Mouse (Mus musculus) spleen, postnatal 0 days (tissue): Measurements from ENCODE around the gene Slc3a2. TPM values are rescaled to one million over a fixed set of nuclear protein-coding genes. Genes with fewer than 3 reads are reported as not detected.

Experiments used
- polyA plus RNA-seq: library from polyadenylated mRNA; unstranded; fragments of >200 nt; fragmentation: Nextera tagmentation; extraction: Ambion mirVana; gene quantifications from 2 replicates; pipeline ENCODE4 v1.2.1, GENCODE M21; 2015

The Slc3a2 gene
- polyA plus RNA-seq = 101 and 102 TPM in 2 replicates

DNA sequence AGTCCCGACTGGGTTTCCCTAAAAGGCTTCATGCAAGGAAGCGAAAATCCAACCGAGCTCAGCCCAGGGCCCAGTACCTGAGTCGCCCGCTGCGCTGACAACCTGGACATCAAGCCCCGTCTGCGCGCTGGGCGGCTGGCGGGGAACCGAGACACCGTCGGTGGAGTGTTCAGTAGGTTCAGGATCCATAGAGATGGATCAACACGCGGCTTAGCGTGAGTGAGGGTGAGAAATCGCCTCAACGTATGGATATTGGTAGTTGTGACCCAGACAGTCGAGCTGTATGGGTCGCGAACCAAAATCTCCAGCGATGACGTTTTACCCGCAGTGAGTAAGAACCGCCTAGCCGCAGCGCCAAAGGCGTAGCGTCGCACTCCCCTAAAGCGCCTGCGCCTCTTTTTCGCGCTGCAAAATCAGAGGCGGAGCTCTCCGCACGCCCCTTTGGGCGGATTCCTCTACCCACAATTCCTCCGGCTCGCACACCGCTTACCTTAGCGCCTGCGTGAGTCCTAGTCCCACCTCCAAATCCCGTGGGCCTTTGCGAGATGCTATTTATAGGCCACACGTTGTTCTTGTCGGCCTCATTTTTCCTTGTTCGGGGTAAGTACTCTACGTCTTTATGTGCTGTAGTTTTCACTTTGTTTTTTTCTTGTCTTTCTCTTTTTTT lies at the start of gene Slc3a2:
Gene Slc3a2 (minus strand): TSS at position 463 of the 667 bp plus-strand sequence.

DNA sequence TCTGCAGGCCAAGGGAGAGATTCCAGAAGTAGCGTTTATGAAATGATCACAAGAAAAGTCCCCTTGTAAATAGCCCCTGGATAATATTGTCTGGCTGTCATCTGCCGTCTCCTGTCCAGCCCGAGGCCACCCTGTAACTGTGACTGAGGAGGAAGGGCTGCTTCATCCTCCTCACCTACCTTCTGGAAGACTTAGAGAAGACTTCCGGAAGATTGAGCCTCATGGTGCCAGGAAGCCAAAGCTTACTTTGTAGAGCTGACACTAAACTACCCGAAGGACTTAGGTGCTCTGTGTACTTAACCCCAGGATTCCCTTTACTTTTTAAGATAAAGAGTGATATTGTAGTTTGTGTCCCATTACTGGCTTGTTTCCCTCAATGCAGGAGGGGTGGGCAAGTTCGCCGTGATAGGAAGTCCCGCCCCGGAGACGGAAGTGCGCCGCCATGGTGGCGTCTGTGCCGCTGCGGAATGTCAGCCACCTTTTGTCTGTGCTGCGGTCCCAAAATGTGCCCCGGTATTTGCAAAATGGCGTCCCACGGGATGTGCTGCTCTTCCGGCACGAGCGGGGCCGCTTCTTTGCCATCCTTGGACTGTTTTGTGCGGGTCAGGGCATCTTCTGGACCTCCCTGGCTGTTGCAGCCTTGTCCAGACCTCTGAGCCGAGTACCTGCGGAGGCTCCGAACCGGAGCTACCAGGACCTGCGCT lies 47.5 kb upstream of the Slc3a2 start, which contains the start of gene Tmem223:
Gene Tmem223 (plus strand): TSS at position 430 of the 704 bp plus-strand sequence.

DNA sequence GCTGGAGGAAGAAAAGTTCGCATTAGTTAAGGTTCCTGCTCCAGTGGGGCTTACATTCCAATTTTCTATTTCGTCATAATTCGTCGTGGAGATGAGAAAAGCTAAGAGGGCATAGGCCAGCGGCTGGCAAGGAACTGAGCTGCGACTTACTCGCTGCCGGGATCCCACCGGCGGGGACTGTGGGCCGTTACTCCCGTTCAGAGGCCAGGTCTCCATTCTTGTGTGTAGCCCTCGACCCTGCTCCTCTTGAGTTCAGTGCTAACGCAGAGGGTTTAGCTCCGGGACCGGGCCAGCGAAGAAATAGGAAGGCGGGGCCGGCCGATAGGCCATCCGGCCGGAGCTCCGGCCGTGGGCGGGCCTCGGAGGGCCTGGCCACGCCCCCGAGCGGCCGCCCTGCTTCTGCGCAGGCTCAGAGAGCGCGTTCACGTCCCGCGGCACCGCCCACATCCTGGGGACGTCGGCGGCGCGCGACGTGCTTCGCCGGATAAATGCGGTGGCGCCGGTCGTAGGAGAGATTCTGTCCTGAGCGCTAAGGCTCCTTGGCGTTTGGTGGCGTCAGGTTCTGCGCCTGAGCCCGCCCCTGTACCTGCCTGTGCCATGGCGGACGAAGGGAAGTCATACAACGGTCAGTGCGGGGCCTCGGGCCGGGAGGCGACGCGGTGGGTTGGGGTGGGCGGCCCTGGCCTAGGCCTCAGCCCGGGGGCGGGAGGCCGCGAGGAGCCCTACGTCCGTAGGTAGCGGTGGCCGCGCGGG lies 33.6 kb upstream of the Slc3a2 start, which contains the start of gene Nxf1:
Gene Nxf1 (plus strand): TSS at position 439 of the 753 bp plus-strand sequence.

DNA sequence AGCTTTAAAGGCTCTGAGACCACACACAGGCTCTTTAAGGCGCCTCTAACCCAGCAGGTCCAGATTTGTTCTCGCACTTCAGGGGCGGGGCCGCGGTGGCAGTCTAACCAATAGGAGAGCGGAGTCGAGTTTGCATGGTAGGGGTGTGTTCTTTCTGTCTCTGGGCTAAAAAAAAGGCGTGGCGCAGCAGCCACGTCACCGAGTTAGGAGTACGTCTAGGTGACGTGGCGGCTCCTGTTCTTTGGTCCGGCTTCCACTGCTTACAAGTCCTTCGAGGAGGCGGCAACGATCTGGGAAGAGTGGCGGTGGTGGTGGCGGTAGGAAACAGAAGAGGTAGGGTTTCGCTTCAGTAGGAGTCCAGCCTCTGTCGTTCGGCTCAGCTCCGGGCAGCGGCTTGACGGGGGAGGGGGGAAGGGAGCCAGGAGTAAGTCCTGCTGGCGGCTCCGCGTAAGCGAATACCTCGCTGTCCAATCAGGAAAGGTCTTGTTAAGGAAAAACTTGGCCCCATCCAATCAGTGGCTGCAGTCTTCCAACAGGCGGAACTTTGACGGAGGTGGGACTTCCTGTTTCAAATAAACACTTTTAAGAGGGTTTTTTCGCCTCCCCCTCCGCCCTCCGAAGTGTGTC lies 18.2 kb upstream of the Slc3a2 start, which contains the start of gene Stx5a:
Gene Stx5a (plus strand): TSS at position 171 of the 627 bp plus-strand sequence.

DNA sequence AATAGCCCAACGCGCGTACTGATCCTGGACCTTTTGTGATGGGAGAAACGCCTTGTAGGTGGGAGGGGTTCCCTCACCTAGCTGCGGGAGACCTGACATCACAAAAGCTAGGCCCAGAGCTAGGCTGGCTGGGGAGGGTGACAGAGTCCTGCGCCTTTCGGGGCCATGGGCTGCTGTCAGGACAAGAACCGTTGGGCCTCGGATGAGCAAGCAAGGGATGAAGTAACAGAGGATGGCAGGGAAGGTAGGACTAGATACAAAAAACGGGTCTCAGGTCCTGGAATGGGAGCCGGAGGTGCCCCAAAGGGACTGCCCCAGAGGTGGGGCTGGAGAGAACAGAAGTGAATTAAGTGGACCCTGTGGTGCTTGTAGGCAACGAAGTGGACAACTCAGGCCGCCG lies 17.4 kb upstream of the Slc3a2 start, which contains the start of gene 1700092M07Rik:
Gene 1700092M07Rik (plus strand): TSS at position 116 of the 400 bp plus-strand sequence.

DNA sequence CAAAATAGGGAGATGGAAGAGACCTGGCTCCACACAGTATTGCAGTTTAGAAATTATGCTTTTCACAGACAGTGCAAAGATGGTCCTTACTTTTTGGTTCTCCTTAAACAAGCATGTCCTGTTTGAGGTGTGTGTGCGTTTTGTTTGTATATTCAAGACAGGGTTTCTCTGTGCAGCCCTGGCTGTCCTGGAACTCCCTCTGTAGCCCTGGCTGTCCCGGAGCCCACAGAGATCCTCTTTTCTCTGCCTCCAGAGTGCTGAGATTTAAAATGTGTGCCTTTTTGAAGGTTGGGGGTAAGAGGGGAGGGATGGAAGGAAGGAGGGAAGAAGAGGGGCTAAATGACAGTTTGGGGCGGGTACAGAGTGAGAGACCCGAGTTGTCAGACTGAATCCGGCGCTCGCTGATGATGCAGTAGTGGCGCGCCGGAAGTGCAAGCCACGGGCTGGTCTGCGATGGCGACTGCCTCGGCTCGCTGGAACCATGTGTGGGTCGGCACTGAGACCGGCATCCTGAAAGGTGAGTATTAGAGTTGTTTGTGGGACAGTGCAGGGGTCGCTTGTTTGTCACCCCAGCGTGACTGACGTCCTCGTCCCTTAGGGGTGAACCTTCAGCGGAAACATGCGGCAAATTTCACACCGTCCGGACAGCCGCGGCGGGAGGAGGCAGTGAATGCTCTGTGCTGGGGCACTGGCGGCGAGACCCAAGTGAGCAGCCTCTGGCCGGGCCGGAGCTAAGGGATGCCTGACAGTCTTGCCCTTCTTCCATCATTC lies 12.4 kb upstream of the Slc3a2 start, which contains the start of gene Wdr74:
Gene Wdr74 (plus strand): TSS at position 439 of the 771 bp plus-strand sequence.

DNA sequence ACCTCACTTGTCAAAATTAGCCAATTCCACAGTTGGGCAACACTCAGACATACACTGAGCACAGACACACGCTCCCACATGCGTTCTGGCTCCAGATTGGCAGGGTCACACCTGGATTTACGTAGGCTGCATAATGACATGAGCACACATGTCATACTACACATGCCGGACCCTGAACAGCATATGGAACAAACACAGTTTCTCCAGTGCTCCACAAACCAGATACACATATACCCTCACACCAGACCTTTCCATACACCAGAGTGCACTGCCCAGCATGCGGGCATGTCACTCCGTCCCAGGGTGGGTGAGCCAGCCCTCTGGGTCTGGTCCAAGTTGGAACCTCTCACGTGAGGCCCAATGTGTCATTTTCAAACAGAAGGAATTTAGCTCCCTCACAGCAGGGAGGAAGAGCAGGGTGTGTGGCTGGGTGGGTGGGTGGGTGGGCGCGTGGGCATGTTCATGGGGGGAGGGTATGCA lies 59.8 kb downstream of the Slc3a2 start, which contains the start of gene Chrm1:
Gene Chrm1 (plus strand): TSS at position 430 of the 480 bp plus-strand sequence.

Other genes with a start within 250 kb of the Slc3a2 start
- 0.14 TPM in 1 of 2 replicates, not detected in the other for gene Slc22a8, start 132.1 kb downstream of the Slc3a2 start, polyA plus RNA-seq
- gene Slc22a6, start 105.3 kb downstream of the Slc3a2 start, polyA plus RNA-seq = not detected in 2 replicates
- gene Chrm1, start 59.6 kb downstream of the Slc3a2 start, polyA plus RNA-seq = 0.10 TPM in 1 of 2 replicates, not detected in the other
- 64.9 and 68.8 TPM in 2 replicates for gene Wdr74, start 12.5 kb upstream of the Slc3a2 start, polyA plus RNA-seq
- 0.65 and 0.69 TPM in 2 replicates for gene 1700092M07Rik, start 17.3 kb upstream of the Slc3a2 start, polyA plus RNA-seq
- gene Stx5a, start 18.0 kb upstream of the Slc3a2 start, polyA plus RNA-seq = 56.9 and 66.5 TPM in 2 replicates
- gene Nxf1, start 33.7 kb upstream of the Slc3a2 start, polyA plus RNA-seq = 95.6 and 109 TPM in 2 replicates
- 79.4 and 82.5 TPM in 2 replicates for gene Tmem223, start 47.6 kb upstream of the Slc3a2 start, polyA plus RNA-seq
- gene Tmem179b, start 51.1 kb upstream of the Slc3a2 start, polyA plus RNA-seq = 134 and 140 TPM in 2 replicates
- 13.4 and 15.6 TPM in 2 replicates for gene Taf6l, start 63.0 kb upstream of the Slc3a2 start, polyA plus RNA-seq
- 103 and 108 TPM in 2 replicates for gene Polr2g, start 75.2 kb upstream of the Slc3a2 start, polyA plus RNA-seq
- gene Zbtb3, start 79.2 kb upstream of the Slc3a2 start, polyA plus RNA-seq = 1.5 and 1.9 TPM in 2 replicates
- 29.3 and 32.7 TPM in 2 replicates for gene Ttc9c, start 96.0 kb upstream of the Slc3a2 start, polyA plus RNA-seq
- gene Hnrnpul2, start 96.6 kb upstream of the Slc3a2 start, polyA plus RNA-seq = 5.6 and 5.7 TPM in 2 replicates
- not detected in 2 replicates for gene AC129217.1, start 106.4 kb upstream of the Slc3a2 start, polyA plus RNA-seq
- 40.2 and 40.8 TPM in 2 replicates for gene Bscl2, start 114.1 kb upstream of the Slc3a2 start, polyA plus RNA-seq
- gene Gng3, start 115.8 kb upstream of the Slc3a2 start, polyA plus RNA-seq = 0.48 and 0.53 TPM in 2 replicates
- gene Lrrn4cl, start 127.4 kb upstream of the Slc3a2 start, polyA plus RNA-seq = 1.2 and 1.7 TPM in 2 replicates
- 128 and 131 TPM in 2 replicates for gene Ubxn1, start 148.1 kb upstream of the Slc3a2 start, polyA plus RNA-seq
- gene Uqcc3, start 157.6 kb upstream of the Slc3a2 start, polyA plus RNA-seq = 55.1 and 57.2 TPM in 2 replicates
- gene Lbhd1, start 160.4 kb upstream of the Slc3a2 start, polyA plus RNA-seq = 44.3 and 52.1 TPM in 2 replicates
- not detected in 2 replicates for gene Gm49403, start 160.6 kb upstream of the Slc3a2 start, polyA plus RNA-seq
- 54.0 and 56.8 TPM in 2 replicates for gene 1810009A15Rik, start 165.5 kb upstream of the Slc3a2 start, polyA plus RNA-seq
- not detected in 2 replicates for gene Gm49416, start 165.6 kb upstream of the Slc3a2 start, polyA plus RNA-seq
- gene Ints5, start 169.6 kb upstream of the Slc3a2 start, polyA plus RNA-seq = 22.6 and 23.2 TPM in 2 replicates
- 28.2 and 35.2 TPM in 2 replicates for gene Ganab, start 174.7 kb upstream of the Slc3a2 start, polyA plus RNA-seq
- 23.7 and 26.2 TPM in 2 replicates for gene B3gat3, start 197.0 kb upstream of the Slc3a2 start, polyA plus RNA-seq
- gene Rom1, start 206.0 kb upstream of the Slc3a2 start, polyA plus RNA-seq = 2.9 and 3.7 TPM in 2 replicates
- 19.5 and 23.4 TPM in 2 replicates for gene Eml3, start 206.2 kb upstream of the Slc3a2 start, polyA plus RNA-seq
- gene Mta2, start 218.5 kb upstream of the Slc3a2 start, polyA plus RNA-seq = 105 and 110 TPM in 2 replicates
- gene Tut1, start 230.5 kb upstream of the Slc3a2 start, polyA plus RNA-seq = 15.3 and 15.8 TPM in 2 replicates
- 261 and 275 TPM in 2 replicates for gene Eef1g, start 243.7 kb upstream of the Slc3a2 start, polyA plus RNA-seq